Mouse (Mus musculus) forelimb bud, embryonic 11.5 days (tissue): ENCODE data around the gene Phf24.

Source experiments
- DNase-seq: peaks from one replicate; pipeline ENCODE4 v3.0.0-alpha.2; 2012; ENCODE audit warnings: low read depth, low spot score

The Phf24 gene

DNA sequence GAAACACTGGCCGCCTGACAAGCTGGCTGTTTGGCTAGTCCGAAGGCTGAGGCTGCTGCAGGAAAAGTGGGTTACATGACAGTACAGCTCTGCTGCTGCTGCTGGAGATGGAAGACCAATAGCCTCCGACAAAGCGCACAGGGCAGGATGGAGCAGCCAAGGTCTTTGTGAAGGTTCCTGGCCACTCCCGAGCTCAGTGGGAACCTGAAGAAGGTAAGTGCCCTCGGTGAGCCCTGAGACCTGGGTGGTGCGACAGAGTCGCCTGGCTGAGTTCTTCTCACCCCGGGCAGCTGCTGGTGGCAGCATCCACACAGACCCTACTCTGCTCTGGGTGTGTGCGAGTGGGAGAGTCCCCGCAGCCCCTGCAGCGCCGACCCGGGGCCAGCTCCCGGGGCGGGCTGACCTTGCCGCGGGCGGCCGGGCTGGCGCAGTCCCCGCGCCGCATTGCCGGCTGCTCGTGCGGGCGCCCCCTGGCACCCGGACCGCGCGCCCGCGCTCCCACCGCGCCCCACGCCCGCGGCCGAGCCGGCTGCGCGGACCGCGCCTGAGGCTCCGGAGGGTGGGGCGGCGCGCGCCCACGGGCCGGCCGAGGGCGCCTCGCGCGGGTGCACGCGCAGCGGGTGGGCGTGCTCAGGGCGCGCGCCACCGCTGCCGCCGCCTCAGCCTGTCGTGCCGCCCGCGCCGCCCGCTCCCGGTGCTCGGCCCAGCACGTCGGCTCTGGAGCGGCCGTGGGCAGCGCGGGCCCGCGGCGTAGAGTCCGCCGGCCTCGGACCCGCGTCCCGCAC, at the start of gene Phf24:
Phf24 (plus strand) TSS at position 44 of the 785 bp plus-strand sequence.
- DNase-seq: peak; percentile 10

- DNase-seq: no peak
These were observed 49.1 kb upstream of the Phf24 start for GRCm38 (mm10) chr4:42867390-42867789.

DNA sequence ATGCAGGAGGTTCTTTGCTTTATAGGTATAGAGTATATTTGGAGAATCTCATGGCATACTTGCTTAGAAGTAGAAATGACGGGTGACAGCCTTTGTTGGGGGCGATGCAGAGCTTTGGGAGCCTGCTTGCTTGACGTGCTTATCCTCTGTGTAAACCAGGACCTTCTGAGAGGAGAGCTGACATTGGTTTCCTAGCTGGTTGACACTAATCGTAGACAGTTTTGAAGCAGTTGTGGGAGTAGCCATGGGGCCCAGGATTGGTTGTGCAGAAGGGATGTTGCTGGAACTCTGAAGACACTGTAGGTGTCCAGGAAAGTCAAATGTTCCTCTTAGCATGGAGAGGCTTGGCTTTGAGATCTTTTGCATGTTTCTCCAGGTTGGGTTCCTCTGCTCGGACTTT, 48.3 kb upstream of the Phf24 start:
- no peak for DNase-seq

DNA sequence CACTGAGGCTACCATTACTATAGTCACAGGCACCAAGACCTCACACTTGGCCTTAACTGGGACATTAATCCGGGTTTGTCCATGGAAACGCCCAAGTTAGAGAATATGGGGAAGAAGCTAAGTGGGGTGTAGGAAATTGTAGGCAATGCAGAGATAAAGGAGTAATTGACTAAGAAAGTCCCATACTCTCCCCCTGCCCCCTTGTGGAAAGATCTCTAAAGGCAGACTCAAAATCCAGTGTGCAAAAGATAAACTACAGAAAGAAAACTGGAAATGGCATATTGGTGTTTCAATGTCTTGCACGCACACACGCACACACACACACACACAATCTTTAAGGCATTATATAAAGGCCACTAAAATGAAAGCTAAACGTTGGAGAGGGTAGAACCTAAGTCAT, 45.7 kb upstream of the Phf24 start:
- no peak for DNase-seq

- DNase-seq: no peak
These were observed 44.3 kb upstream of the Phf24 start for GRCm38 (mm10) chr4:42872151-42872550.

- no peak for DNase-seq
These were observed 43.6 kb upstream of the Phf24 start for GRCm38 (mm10) chr4:42872746-42873435.

GRCm38 (mm10) chr4:42874134-42874533, 42.3 kb upstream of the Phf24 start, which contains the start of gene Fam205c:
Gene Fam205c, minus strand, starts transcription at chr4:42874234.
- no peak for DNase-seq

DNA sequence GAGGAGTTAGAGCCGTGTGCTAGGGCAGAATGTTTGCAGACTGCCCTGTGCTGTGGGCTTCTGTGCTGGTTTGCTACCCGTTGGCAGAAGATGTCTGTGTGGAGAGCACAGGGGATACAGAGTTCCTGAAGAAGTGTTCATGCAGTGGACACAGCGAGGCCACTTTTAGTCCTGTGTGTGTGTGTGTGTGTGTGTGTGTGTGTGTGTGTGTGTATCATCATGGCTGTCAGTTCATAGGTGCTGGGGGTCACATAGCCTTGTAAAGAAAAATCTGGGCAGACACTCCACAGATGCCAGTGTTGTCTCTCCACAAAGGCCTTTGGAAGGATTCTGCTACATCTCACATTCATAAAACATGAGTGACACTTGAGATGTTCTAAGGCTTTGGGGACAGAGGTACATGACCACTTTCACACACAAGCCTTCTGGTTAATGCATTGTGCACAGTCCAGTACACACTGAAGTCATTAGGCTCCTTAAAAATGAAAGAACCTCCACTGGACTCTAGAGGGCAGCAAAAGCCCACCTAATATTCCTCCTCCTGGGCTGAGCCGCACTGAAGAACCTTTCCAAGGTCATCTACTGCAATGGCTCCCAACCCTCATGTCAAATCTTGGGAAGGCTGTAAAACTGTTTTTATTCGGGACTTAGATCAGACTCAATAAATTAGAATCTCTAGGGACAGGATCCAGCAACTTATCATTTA, 39.7 kb upstream of the Phf24 start:
- peak; percentile 74 for DNase-seq

DNA sequence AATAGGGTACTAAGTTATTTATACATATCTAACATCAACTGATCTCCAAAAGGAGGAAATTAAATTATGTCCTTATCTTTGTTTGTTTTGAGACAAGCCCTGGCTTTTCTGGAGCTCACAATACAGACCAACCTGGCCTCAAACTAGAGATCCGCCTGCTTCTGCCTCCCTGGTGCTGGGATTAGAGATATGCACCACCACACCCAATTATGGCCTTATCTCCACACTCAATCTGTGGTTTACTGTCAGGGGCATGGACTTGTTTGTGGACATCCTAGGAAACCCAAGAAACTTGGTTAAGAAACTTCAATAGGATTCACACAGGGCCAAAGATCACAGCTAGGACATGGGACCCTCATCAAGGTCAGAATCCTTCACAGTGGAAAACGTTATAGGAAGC, 38.8 kb upstream of the Phf24 start:
- DNase-seq: no peak

DNA sequence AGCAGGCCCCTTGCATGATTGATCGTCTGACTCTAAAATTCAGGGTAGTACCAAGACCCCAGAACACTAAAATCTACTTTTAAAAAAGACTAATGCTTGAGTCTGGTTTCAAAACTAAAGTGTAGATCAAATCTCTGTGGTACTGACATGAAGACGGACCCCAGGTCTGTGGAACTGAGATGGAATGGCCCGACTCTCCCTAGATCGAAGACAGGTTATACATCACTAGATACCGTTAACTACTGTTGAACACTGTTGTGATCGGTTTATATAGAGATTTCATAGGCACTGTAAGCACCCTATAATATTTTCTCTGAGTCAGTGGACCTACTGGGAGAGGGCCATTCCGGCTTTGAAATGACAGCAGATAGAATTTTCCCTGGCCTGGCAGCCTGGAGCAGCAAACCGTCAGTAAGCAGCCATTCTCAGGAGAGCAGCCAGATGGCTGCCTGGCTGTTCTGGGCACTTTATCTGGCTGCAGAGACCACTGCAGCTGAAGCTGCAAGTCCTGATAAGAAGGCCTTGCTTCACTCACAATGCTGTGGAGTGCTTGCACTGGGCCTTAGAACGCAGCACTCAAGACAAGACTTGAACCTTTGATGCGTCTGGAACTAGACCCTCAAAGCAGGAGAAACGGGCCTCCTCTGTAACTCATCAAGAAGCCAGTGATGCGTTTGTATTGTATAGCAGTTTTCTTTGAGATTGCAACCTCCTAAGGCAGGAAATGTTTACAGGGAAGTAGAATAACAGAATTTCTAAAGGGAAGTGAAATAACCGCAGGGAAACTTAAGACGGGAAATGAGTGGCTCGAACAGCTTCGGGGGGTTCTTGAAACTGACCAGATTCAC, 36.4 kb upstream of the Phf24 start:
- DNase-seq: no peak

GRCm38 (mm10) chr4:42880677-42880948, 35.8 kb upstream of the Phf24 start:
- no peak for DNase-seq

DNA sequence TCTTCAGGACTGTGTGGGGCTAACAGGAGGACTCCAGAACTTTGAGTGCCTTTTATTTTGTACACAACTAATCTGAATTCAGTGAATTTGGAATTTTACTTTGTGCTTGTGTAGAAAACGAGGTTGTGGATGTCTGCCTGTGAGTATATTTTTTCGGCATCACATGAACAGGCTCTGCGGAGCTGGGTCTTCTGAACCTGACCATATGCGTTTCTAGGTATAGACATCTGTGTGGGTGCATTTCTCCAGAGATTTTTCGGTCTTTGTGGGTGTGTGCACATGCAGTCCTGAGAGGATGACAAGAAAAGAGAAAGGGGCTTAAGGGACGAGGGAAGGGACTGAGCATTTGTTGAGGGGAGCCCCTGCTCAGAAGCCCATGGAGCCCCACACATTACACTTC, 29.5 kb upstream of the Phf24 start:
- DNase-seq: no peak

DNA sequence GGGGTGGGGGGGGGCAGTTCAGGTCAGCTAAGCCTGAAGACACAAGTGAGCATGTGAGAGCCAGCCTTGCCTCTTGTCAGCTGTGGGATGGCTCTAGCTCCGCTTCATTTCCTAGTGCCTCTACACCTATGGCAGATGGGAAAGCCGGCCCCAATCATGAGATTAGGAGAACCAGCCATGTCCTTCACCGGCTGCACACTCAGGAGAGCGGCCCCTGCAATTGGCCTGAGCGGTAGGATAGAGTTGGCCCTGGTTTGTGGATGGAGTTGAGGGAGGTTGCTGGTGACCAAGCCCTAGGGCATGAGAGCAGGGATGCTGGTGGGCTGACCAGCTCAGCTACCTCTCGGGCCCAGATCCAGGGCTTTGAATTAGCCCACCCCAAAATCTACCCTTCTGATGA, 27.7 kb upstream of the Phf24 start:
- no peak for DNase-seq

GRCm38 (mm10) chr4:42891176-42891575, 25.3 kb upstream of the Phf24 start:
- DNase-seq: no peak

- DNase-seq: no peak
These were observed 21.3 kb upstream of the Phf24 start for GRCm38 (mm10) chr4:42895118-42895517.

GRCm38 (mm10) chr4:42898914-42899313, 17.5 kb upstream of the Phf24 start:
- no peak for DNase-seq

- no peak for DNase-seq
These were observed 15.6 kb upstream of the Phf24 start for GRCm38 (mm10) chr4:42900878-42901277.

DNA sequence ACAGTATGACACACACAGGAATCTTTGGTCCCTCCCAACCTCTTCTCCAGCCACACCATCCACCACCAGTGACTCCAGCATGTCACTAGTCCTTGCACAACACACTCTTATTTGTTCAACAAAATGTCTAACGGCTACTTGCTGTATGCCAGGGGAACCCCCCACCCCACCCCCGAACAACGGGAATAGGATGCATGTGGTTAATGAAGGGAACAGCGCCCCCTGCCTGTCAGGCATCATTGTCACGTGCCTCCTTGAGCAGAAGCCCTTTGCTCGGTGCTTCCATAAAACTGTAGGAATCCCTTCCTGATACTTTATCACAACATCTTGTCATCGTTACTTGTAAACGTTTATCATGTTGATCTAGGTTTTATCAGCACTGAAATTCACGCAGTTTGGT, 14.3 kb upstream of the Phf24 start:
- DNase-seq: peak; percentile 8

DNA sequence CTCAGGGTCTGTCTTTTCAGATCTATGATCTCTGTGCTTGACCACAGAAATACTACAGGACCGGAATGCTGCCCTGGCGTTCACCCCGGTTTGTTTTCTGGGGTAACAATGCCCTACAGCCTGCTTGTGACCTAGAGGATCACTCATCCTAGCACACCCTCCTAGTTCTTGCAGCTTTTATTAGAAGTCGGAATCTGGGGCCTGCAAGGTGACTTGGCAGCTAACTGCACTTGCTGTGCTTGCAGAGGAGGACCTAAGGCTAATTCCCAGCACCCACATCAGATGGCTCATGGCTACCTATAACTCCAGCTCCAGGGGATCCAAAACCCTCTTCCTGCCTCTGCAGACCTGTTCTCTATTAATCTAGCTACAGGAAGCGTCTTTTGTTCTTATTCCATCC, 13.7 kb upstream of the Phf24 start:
- DNase-seq: no peak

DNA sequence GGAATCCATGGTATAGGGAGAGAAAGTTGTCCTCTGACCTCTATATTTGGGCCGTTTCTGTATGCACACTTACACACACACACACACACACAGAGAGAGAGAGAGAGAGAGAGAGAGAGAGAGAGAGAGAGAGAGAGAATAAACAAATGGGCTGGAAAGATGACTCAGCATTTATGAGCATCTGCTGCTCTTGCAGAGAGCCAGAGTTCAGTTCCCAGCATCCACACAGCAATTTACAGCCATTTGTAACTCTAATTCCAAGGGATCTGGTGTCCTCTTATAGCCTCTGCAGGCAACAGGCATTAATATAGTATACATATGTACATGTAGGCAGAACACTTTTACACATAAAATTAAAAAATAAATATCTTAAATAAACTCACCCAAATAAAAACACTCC, 12.5 kb upstream of the Phf24 start:
- DNase-seq: no peak

GRCm38 (mm10) chr4:42904523-42904922, 11.9 kb upstream of the Phf24 start:
- DNase-seq: no peak

GRCm38 (mm10) chr4:42904966-42905365, 11.5 kb upstream of the Phf24 start:
- DNase-seq: no peak
